Mouse (Mus musculus) lung, embryonic 14.5 days (tissue): ENCODE data around the gene Pou3f3. TPM values are rescaled to one million over a fixed set of nuclear protein-coding genes. Genes with fewer than 3 reads are reported as not detected.

Experiments used
- ATAC-seq: fragments of 200-750 bp; cut with Nextera tagmentation; 2 replicates; pipeline ENCODE4 v1.8.0; 2017; ENCODE audit warnings: mild to moderate bottlenecking, moderate TSS enrichment, moderate library complexity; ENCODE audit not compliant: insufficient read depth
- DNase-seq: peaks from one replicate; pipeline ENCODE4 v3.0.0-alpha.2; 2015
- H3K27ac ChIP-seq: fragments of 300-500 bp; sonication (generic); 2 replicates; pipeline ENCODE4 v1.5.1; 2014; ENCODE audit warnings: low read depth, mild to moderate bottlenecking, moderate library complexity
- H3K27me3 ChIP-seq: fragments of 300-500 bp; sonication (generic); 2 replicates; pipeline ENCODE4 v1.6.1; 2014; ENCODE audit warnings: low read length, control low read depth; ENCODE audit not compliant: insufficient read depth
- H3K36me3 ChIP-seq: fragments of 300-500 bp; sonication (generic); 2 replicates; pipeline ENCODE4 v1.6.1; 2014; ENCODE audit warnings: control low read depth; ENCODE audit not compliant: insufficient read depth
- H3K4me1 ChIP-seq: fragments of 300-500 bp; sonication (generic); 2 replicates; pipeline ENCODE4 v1.6.1; 2014; ENCODE audit warnings: antibody characterized with exemption, control low read depth; ENCODE audit not compliant: insufficient read depth
- H3K4me2 ChIP-seq: fragments of 300-500 bp; sonication (generic); 2 replicates; pipeline ENCODE4 v1.6.1; 2014; ENCODE audit warnings: mild to moderate bottlenecking
- H3K4me3 ChIP-seq: fragments of 300-500 bp; sonication (generic); 2 replicates; pipeline ENCODE4 v1.5.1; 2014; ENCODE audit warnings: low read depth, low read length
- H3K9ac ChIP-seq: fragments of 300-500 bp; sonication (generic); 2 replicates; pipeline ENCODE4 v1.6.1; 2014
- H3K9me3 ChIP-seq: fragments of 300-500 bp; sonication (generic); 2 replicates; pipeline ENCODE4 v1.6.1; 2016; ENCODE audit warnings: low read depth, low read length, control low read depth
- CTCF ChIP-seq: IDR thresholded peaks from 2 replicates; pipeline ENCODE4 v1.5.1; 2016; ENCODE audit warnings: antibody characterized with exemption, low read depth
- WGBS: fragments of 180-500 bp; shearing (Covaris S2); extraction: QIAGEN DNeasy Blood & Tissue Kit; methylation state at CpG from one replicate; pipeline ENCODE4 v1.1.7; 2014; 5-methylcytosine and 5-hydroxymethylcytosine counted together
- polyA plus RNA-seq: library from polyadenylated mRNA; unstranded; fragments of >200 nt; fragmentation: Nextera tagmentation; extraction: Ambion mirVana; gene quantifications from 2 replicates; pipeline ENCODE4 v1.2.1, GENCODE M21; 2014

The Pou3f3 gene
- polyA plus RNA-seq, 1 experiment from 2014 or later, result 0.49 TPM

GRCm38 (mm10) chr1:42721353-42721752, 25.8 kb downstream of the Pou3f3 start:
- Histone ChIP-seq H3K27me3 (peaks cover 16% of the 10 kb centered on the region; the same call in 1 of the 2 replicates), H3K4me2 (no peak overlapping the region), H3K4me3 (no peak overlapping the region), H3K27ac (no peak overlapping the region), H3K36me3 (no peaks in the 10 kb centered on the region), H3K9me3 (no peaks in the 10 kb centered on the region), H3K9ac (no peak overlapping the region), H3K4me1 (no peaks in the 10 kb centered on the region)
- ATAC-seq (no peak), DNase-seq (no peak)
- 67% methylated on average over 5 of the region's 5 CpGs for WGBS
- TF ChIP-seq CTCF, result no peak

DNA sequence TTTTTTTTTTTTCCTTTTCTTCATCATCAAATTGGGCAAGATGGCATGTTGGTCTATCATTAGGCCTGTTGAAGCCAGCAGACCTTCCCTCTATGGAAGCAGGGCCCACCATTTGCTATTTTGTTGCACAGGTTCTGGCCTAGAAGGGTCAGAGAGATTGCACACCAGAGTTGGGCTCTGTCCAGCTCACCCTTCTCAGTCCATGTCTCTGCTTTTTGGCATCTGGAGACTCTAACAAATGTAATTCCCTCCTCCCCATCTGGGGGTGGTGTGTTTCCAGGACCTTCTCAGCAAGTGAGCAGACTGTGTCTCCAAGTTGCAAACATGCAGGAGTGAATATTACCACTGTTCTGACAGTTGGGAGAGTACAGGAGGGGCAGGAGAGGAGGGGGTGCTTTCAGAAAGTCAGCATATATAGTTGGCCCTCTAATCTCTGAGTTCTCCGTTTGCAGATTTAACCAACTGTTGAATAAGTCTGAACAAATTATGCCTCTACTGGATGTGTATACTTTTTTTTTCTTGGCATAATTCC, 28.3 kb downstream of the Pou3f3 start:
- no peak for TF ChIP-seq CTCF
- DNase-seq, result no peak
- Histone ChIP-seq H3K4me3 (no peak overlapping the region), H3K9ac (no peak overlapping the region), H3K27ac (no peak overlapping the region), H3K27me3 (peaks cover 6% of the 10 kb centered on the region; the same call in 1 of the 2 replicates), H3K4me1 (no peaks in the 10 kb centered on the region), H3K9me3 (no peaks in the 10 kb centered on the region), H3K4me2 (no peak overlapping the region), H3K36me3 (no peaks in the 10 kb centered on the region)
- 69% methylated on average over 1 of the region's 1 CpGs for WGBS
- no peak for ATAC-seq

GRCm38 (mm10) chr1:42724881-42725280, 29.3 kb downstream of the Pou3f3 start:
- no peak overlapping the region for H3K27ac ChIP-seq
- H3K4me3 ChIP-seq, result no peak overlapping the region
- H3K4me1 ChIP-seq, result no peaks in the 10 kb centered on the region
- TF ChIP-seq CTCF, result no peak
- no peaks in the 10 kb centered on the region for H3K9me3 ChIP-seq
- no peak overlapping the region for H3K4me2 ChIP-seq
- DNase-seq (no peak), ATAC-seq (no peak)
- no peak overlapping the region for H3K9ac ChIP-seq
- no peaks in the 10 kb centered on the region for H3K36me3 ChIP-seq
- WGBS, result 84% methylated on average over 2 of the region's 2 CpGs
- no peaks in the 10 kb centered on the region for H3K27me3 ChIP-seq

- Histone ChIP-seq H3K27ac (no peak overlapping the region), H3K4me3 (no peak overlapping the region), H3K9ac (no peak overlapping the region), H3K9me3 (no peaks in the 10 kb centered on the region), H3K4me1 (no peaks in the 10 kb centered on the region), H3K36me3 (no peaks in the 10 kb centered on the region), H3K4me2 (no peak overlapping the region), H3K27me3 (no peaks in the 10 kb centered on the region)
- 75% methylated on average over 5 of the region's 5 CpGs for WGBS
- DNase-seq, result no peak
- TF ChIP-seq CTCF, result no peak
- no peak for ATAC-seq
These were observed 31.6 kb downstream of the Pou3f3 start for GRCm38 (mm10) chr1:42727161-42727560.

DNA sequence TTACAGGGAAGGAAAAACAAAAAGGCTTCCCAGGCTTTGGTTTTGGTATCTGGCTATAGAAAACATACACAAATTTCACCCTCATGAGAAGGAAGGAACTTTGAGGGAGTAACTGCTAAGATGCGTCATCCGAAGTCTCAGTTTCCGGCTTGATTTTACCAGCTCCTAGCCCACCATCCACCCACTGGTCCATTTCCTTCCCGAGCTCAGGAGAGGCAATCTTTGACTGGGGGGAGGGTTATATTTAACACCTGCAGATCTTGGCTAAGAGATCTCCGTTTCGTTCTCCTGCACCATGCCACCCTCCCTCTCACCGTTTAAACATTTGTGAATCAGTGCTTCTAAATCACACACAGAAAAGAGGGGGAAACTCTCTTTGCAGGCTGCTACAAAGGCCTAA, 32.1 kb downstream of the Pou3f3 start:
- no peak for TF ChIP-seq CTCF
- no peak for ATAC-seq
- Histone ChIP-seq H3K27me3 (no peaks in the 10 kb centered on the region), H3K9me3 (no peaks in the 10 kb centered on the region), H3K4me2 (no peak overlapping the region), H3K4me1 (no peaks in the 10 kb centered on the region), H3K9ac (no peak overlapping the region), H3K36me3 (no peaks in the 10 kb centered on the region), H3K4me3 (no peak overlapping the region), H3K27ac (no peak overlapping the region)
- 71% methylated on average over 7 of the region's 7 CpGs for WGBS
- DNase-seq, result no peak

- no peak for ATAC-seq
- H3K4me2 ChIP-seq, result no peak overlapping the region
- WGBS, result 51% methylated on average over 16 of the region's 16 CpGs
These were observed 46.0 kb downstream of the Pou3f3 start for GRCm38 (mm10) chr1:42741383-42742241.

GRCm38 (mm10) chr1:42742242-42742560, 46.6 kb downstream of the Pou3f3 start:
- Histone ChIP-seq H3K4me3 (no peak overlapping the region), H3K9ac (no peak overlapping the region), H3K9me3 (no peaks in the 10 kb centered on the region), H3K4me2 (no peak overlapping the region), H3K27ac (no peak overlapping the region), H3K36me3 (no peaks in the 10 kb centered on the region), H3K4me1 (no peaks in the 10 kb centered on the region), H3K27me3 (no peaks in the 10 kb centered on the region)
- DNase-seq (no peak), ATAC-seq (no peak)
- WGBS, result 52% methylated on average over 4 of the region's 4 CpGs
- TF ChIP-seq CTCF, result no peak

More at GRCm38 (mm10) chr1:42741383-42742241, 46.0 kb downstream of the Pou3f3 start:
- Histone ChIP-seq H3K4me1 (no peaks in the 10 kb centered on the region), H3K4me3 (no peak overlapping the region), H3K27ac (no peak overlapping the region), H3K9ac (no peak overlapping the region), H3K36me3 (no peaks in the 10 kb centered on the region), H3K9me3 (no peaks in the 10 kb centered on the region), H3K27me3 (no peaks in the 10 kb centered on the region)
- DNase-seq, result no peak
- no peak for TF ChIP-seq CTCF
